Mouse (Mus musculus) erythroblast, embryonic 14.5 days (primary cell): ENCODE results near the gene Srpr.

Experiments used
- GATA1 ChIP-seq: IDR thresholded peaks from 2 replicates; pipeline ENCODE4 v1.6.1; 2012; ENCODE audit warnings: low read length, inconsistent platforms, mixed read lengths
- TAL1 ChIP-seq: IDR thresholded peaks from 3 replicates; pipeline ENCODE4 v1.6.1; 2012; ENCODE audit warnings: low read length, inconsistent platforms, mixed read lengths

GRCm38 (mm10) chr9:35182832-35183231 is 17.1 kb upstream of the Srpr start:
- TF ChIP-seq TAL1 (no peak), GATA1 (no peak)
